Mouse (Mus musculus) Muller cell, postnatal 12 days (primary cell): ENCODE data around the gene Mrpl58.
A peak's percentile ranks its signal among the peaks of the same experiment; 100 is the strongest.

Source experiments
- DNase-seq: peaks from one replicate; pipeline ENCODE4 v3.0.0-alpha.2; 2015; ENCODE audit errors: inconsistent ontology term

Gene Mrpl58

GRCm38 (mm10) chr11:115403338-115404124 is at the start of gene Mrpl58:
Gene Mrpl58, plus strand, starts transcription at chr11:115403752.
- peak; percentile 85 for DNase-seq

GRCm38 (mm10) chr11:115354183-115354582 is 49.4 kb upstream of the Mrpl58 start:
- peak; percentile 67 for DNase-seq

- peak; percentile 33 for DNase-seq
Measured at GRCm38 (mm10) chr11:115358468-115358867, 45.1 kb upstream of the Mrpl58 start.

- peak; percentile 46 for DNase-seq
Measured at GRCm38 (mm10) chr11:115359293-115359692, 44.3 kb upstream of the Mrpl58 start.

GRCm38 (mm10) chr11:115359726-115360125 is 43.8 kb upstream of the Mrpl58 start:
- DNase-seq: no peak

- DNase-seq: no peak
Measured at GRCm38 (mm10) chr11:115364136-115364535, 39.4 kb upstream of the Mrpl58 start.

- peak; percentile 35 for DNase-seq
Measured at GRCm38 (mm10) chr11:115366039-115366705, 37.4 kb upstream of the Mrpl58 start.

- peak; percentile 51 for DNase-seq
Measured at GRCm38 (mm10) chr11:115366706-115367394, 36.7 kb upstream of the Mrpl58 start.

GRCm38 (mm10) chr11:115367395-115367944 is 36.1 kb upstream of the Mrpl58 start, which contains the start of gene Hid1:
Gene Hid1, minus strand, starts transcription at chr11:115367756.
- peak; percentile 83 for DNase-seq

GRCm38 (mm10) chr11:115370368-115370767 is 33.2 kb upstream of the Mrpl58 start:
- DNase-seq: no peak

GRCm38 (mm10) chr11:115371354-115371753 is 32.2 kb upstream of the Mrpl58 start:
- DNase-seq: no peak

GRCm38 (mm10) chr11:115372015-115372414 is 31.5 kb upstream of the Mrpl58 start:
- no peak for DNase-seq

GRCm38 (mm10) chr11:115372737-115373136 is 30.8 kb upstream of the Mrpl58 start:
- no peak for DNase-seq

GRCm38 (mm10) chr11:115373805-115374694 is 29.5 kb upstream of the Mrpl58 start:
- peak; percentile 82 for DNase-seq

- no peak for DNase-seq
Measured at GRCm38 (mm10) chr11:115374695-115375425, 28.7 kb upstream of the Mrpl58 start.

- no peak for DNase-seq
Measured at GRCm38 (mm10) chr11:115376722-115377121, 26.8 kb upstream of the Mrpl58 start.

GRCm38 (mm10) chr11:115377254-115377653 is 26.3 kb upstream of the Mrpl58 start:
- no peak for DNase-seq

- DNase-seq: no peak
Measured at GRCm38 (mm10) chr11:115377854-115378253, 25.7 kb upstream of the Mrpl58 start.

GRCm38 (mm10) chr11:115381276-115381675 is 22.3 kb upstream of the Mrpl58 start:
- no peak for DNase-seq
